Mouse (Mus musculus) adrenal gland, postnatal 4 days (tissue): Measurements from ENCODE around the gene Eif4h. TPM values are rescaled to one million over a fixed set of nuclear protein-coding genes. Genes with fewer than 3 reads are reported as not detected.

Experiments used
- DNase-seq, 2 experiments: peaks; one replicate each; pipeline ENCODE4 v3.0.0; 2021 to 2022; ENCODE audit warnings: low spot score in 2 of 2, mixed read lengths in 2 of 2
- long read RNA-seq, 2 experiments: library from polyadenylated mRNA; stranded (forward); transcript quantifications; one replicate each; pipeline ENCODE4 v2.0.0; 2021
- total RNA-seq, 2 experiments: library from RNA; stranded (reverse); gene quantifications; 2 replicates each; pipeline ENCODE4 v1.2.3; 2021

Eif4h gene
- total RNA-seq, result 100 to 1,000 TPM; 336 to 353 TPM
- long read RNA-seq, experiment 1, transcript Eif4h-201 (6 exons, 2,367 nt), result minor isoform, 163 of 512 reads
- long read RNA-seq, experiment 1, transcript Eif4h-205 (7 exons, 2,726 nt), result major isoform, 254 of 512 reads
- long read RNA-seq, experiment 1, partial matches to known transcripts, result 82 of 512 reads
- long read RNA-seq, experiment 1, other reads (novel, unspliced or antisense), result 13 of 512 reads
- long read RNA-seq, experiment 2, transcript Eif4h-205 (7 exons, 2,726 nt), result major isoform, 450 of 920 reads
- long read RNA-seq, experiment 2, transcript Eif4h-201 (6 exons, 2,367 nt), result minor isoform, 328 of 920 reads
- long read RNA-seq, experiment 2, partial matches to known transcripts, result 113 of 920 reads
- long read RNA-seq, experiment 2, other reads (novel, unspliced or antisense), result 25 of 920 reads

GRCm38 (mm10) chr5:134639269-134639682 lies at the start of gene Eif4h:
Eif4h (minus strand) TSS chr5:134639490.
- peak; percentile 93 to 94 for DNase-seq

- peak; percentile 95 to 98 for DNase-seq
Observed at GRCm38 (mm10) chr5:134688718-134689284, 49.5 kb upstream of the Eif4h start.

- DNase-seq, result no peak
Observed at GRCm38 (mm10) chr5:134688086-134688717, 48.9 kb upstream of the Eif4h start, which contains the start of gene Limk1. Limk1 (minus strand) TSS chr5:134688598.

GRCm38 (mm10) chr5:134687187-134687586 lies 47.9 kb upstream of the Eif4h start:
- no peak for DNase-seq

GRCm38 (mm10) chr5:134686541-134686940 lies 47.3 kb upstream of the Eif4h start:
- DNase-seq, result no peak

- DNase-seq, result no peak
Observed at GRCm38 (mm10) chr5:134684398-134684797, 45.1 kb upstream of the Eif4h start.

GRCm38 (mm10) chr5:134683813-134684212 lies 44.5 kb upstream of the Eif4h start:
- no peak for DNase-seq

- DNase-seq, result no peak
Observed at GRCm38 (mm10) chr5:134680238-134680637, 40.9 kb upstream of the Eif4h start.

GRCm38 (mm10) chr5:134678827-134679546 lies 39.7 kb upstream of the Eif4h start:
- DNase-seq, result no peak

- no peak for DNase-seq
Observed at GRCm38 (mm10) chr5:134678031-134678430, 38.7 kb upstream of the Eif4h start.

GRCm38 (mm10) chr5:134677491-134677890 lies 38.2 kb upstream of the Eif4h start:
- no peak for DNase-seq

GRCm38 (mm10) chr5:134675956-134676759 lies 36.9 kb upstream of the Eif4h start:
- DNase-seq, result peak; percentile 53 to 69

- no peak for DNase-seq
Observed at GRCm38 (mm10) chr5:134674977-134675376, 35.7 kb upstream of the Eif4h start.

- DNase-seq, result no peak
Observed at GRCm38 (mm10) chr5:134672611-134673010, 33.3 kb upstream of the Eif4h start.

- DNase-seq, result no peak
Observed at GRCm38 (mm10) chr5:134672198-134672516, 32.9 kb upstream of the Eif4h start.

- no peak for DNase-seq
Observed at GRCm38 (mm10) chr5:134671335-134672197, 32.3 kb upstream of the Eif4h start.

- no peak for DNase-seq
Observed at GRCm38 (mm10) chr5:134669001-134669708, 29.9 kb upstream of the Eif4h start.

- DNase-seq, result no peak
Observed at GRCm38 (mm10) chr5:134668495-134668894, 29.2 kb upstream of the Eif4h start.

- DNase-seq, result no peak
Observed at GRCm38 (mm10) chr5:134656708-134657107, 17.4 kb upstream of the Eif4h start.
